In genomic region chr8:85036381-85036717, GRCm38 (mm10) we compare ENCODE assay signal across 8 mouse cellular contexts. TPM values are rescaled to one million over a fixed set of nuclear protein-coding genes. Genes with fewer than 3 reads are reported as not detected.
DNase-seq lines count a peak whose midpoint lies in the region; ATAC-seq lines count a peak whose summit lies in the region.

No protein-coding gene starts in this region.

- peak; percentile 61 for DNase-seq in ovary, postnatal 10 days (ENCODE audit: low spot score)
- no peak for DNase-seq in ovary, postnatal 36 days (ENCODE audit: low spot score)
- no peak for DNase-seq in thymus, postnatal 14 days
- no peak for DNase-seq in ovary, adult 18-20 months (ENCODE audit: low spot score)
- DNase-seq in right cerebral cortex, adult 2 months (ENCODE audit: low spot score in 2 of 2), result no peak

- 0% methylated on average over 9 of the region's 9 CpGs for WGBS in limb, embryonic 15.5 days
- WGBS in stomach, embryonic 14.5 days, result under 1% methylated on average over 9 of the region's 9 CpGs

- H3K9ac ChIP-seq in limb, embryonic 15.5 days, result peak overlapping the region; percentile 51
- peak overlapping the region; percentile 60 for H3K9ac ChIP-seq in stomach, embryonic 14.5 days (replicated peaks; ENCODE audit: low read depth, low read length)

- H3K4me3 ChIP-seq in limb, embryonic 15.5 days, result peak overlapping the region; percentile 77
- peak overlapping the region; percentile 84 for H3K4me3 ChIP-seq in stomach, embryonic 14.5 days (ENCODE audit: low read depth, low read length)

- H3K9me3 ChIP-seq in limb, embryonic 15.5 days, result no peaks in the 10 kb centered on the region
- H3K9me3 ChIP-seq in stomach, embryonic 14.5 days (ENCODE audit: control insufficient read depth, low read depth, low read length), result no peaks in the 10 kb centered on the region

- peak; percentile 30 for ATAC-seq in erythroid progenitor cell, adult 5-6 weeks (replicated peaks; ENCODE audit: low FRiP score, poor library complexity, severe bottlenecking)
- ATAC-seq in limb, embryonic 15.5 days (ENCODE audit: insufficient number of reproducible peaks, low FRiP score, low TSS enrichment, low read depth), result peak; percentile 37; the same call in 1 of the 2 replicates
- peak; percentile 21; the same call in 1 of the 2 replicates for ATAC-seq in stomach, embryonic 14.5 days (ENCODE audit: insufficient number of reproducible peaks, insufficient read depth, low FRiP score, low read depth)

- peak overlapping the region; percentile 100 for H3K27ac ChIP-seq in limb, embryonic 15.5 days
- H3K27ac ChIP-seq in stomach, embryonic 14.5 days (ENCODE audit: low read length), result peak overlapping the region; percentile 99

- no peaks in the 10 kb centered on the region for H3K27me3 ChIP-seq in limb, embryonic 15.5 days
- no peaks in the 10 kb centered on the region for H3K27me3 ChIP-seq in stomach, embryonic 14.5 days (ENCODE audit: control insufficient read depth, insufficient read depth, low read length)

- peak overlapping the region; percentile 76 for H3K4me2 ChIP-seq in limb, embryonic 15.5 days
- H3K4me2 ChIP-seq in stomach, embryonic 14.5 days (replicated peaks; ENCODE audit: low read depth, low read length), result peak overlapping the region; percentile 96

- H3K36me3 ChIP-seq in limb, embryonic 15.5 days, result peaks cover 41% of the 10 kb centered on the region
- H3K36me3 ChIP-seq in stomach, embryonic 14.5 days (ENCODE audit: control insufficient read depth, insufficient read depth, low read length), result peaks cover 40% of the 10 kb centered on the region

- peaks cover 32% of the 10 kb centered on the region for H3K4me1 ChIP-seq in limb, embryonic 15.5 days
- peaks cover 17% of the 10 kb centered on the region for H3K4me1 ChIP-seq in stomach, embryonic 14.5 days (ENCODE audit: control insufficient read depth, insufficient read depth, low read length)

RNA-seq across cellular contexts. Expression of gene Tnpo2, which starts 0.4 kb away (rescaled TPM):
- total RNA-seq in erythroid progenitor cell, adult 5-6 weeks (2015; ENCODE audit: low replicate concordance), result 24.9 and 35.6 TPM in 2 replicates
- 31.8 and 40.2 TPM in 2 replicates for total RNA-seq in erythroid progenitor cell, adult 5-6 weeks (2017; ENCODE audit: low replicate concordance)
- polyA plus RNA-seq in limb, embryonic 15.5 days (2015; fragmentation: Nextera tagmentation; extraction: Ambion mirVana), result 32.7 and 33.7 TPM in 2 replicates
- polyA plus RNA-seq in stomach, embryonic 14.5 days (2014; fragmentation: Nextera tagmentation; extraction: Ambion mirVana), result 19.0 and 26.5 TPM in 2 replicates

RNA-seq across cellular contexts. Expression of gene Trir, which starts 9.7 kb away (rescaled TPM):
- 143 and 183 TPM in 2 replicates for total RNA-seq in erythroid progenitor cell, adult 5-6 weeks (2015; ENCODE audit: low replicate concordance)
- 140 and 476 TPM in 2 replicates for total RNA-seq in erythroid progenitor cell, adult 5-6 weeks (2017; ENCODE audit: low replicate concordance)
- 86.7 and 102 TPM in 2 replicates for polyA plus RNA-seq in limb, embryonic 15.5 days (2015; fragmentation: Nextera tagmentation; extraction: Ambion mirVana)
- polyA plus RNA-seq in stomach, embryonic 14.5 days (2014; fragmentation: Nextera tagmentation; extraction: Ambion mirVana), result 132 and 136 TPM in 2 replicates

RNA-seq across cellular contexts. Expression of gene Asna1, which starts 11.3 kb away (rescaled TPM):
- total RNA-seq in erythroid progenitor cell, adult 5-6 weeks (2015; ENCODE audit: low replicate concordance), result 42.8 and 69.2 TPM in 2 replicates
- 19.0 and 29.3 TPM in 2 replicates for total RNA-seq in erythroid progenitor cell, adult 5-6 weeks (2017; ENCODE audit: low replicate concordance)
- 113 and 117 TPM in 2 replicates for polyA plus RNA-seq in limb, embryonic 15.5 days (2015; fragmentation: Nextera tagmentation; extraction: Ambion mirVana)
- 101 and 103 TPM in 2 replicates for polyA plus RNA-seq in stomach, embryonic 14.5 days (2014; fragmentation: Nextera tagmentation; extraction: Ambion mirVana)

RNA-seq across cellular contexts. Expression of gene Best2, which starts 22.0 kb away (rescaled TPM):
- not detected in 2 replicates for total RNA-seq in erythroid progenitor cell, adult 5-6 weeks (2015; ENCODE audit: low replicate concordance)
- not detected in 2 replicates for total RNA-seq in erythroid progenitor cell, adult 5-6 weeks (2017; ENCODE audit: low replicate concordance)
- polyA plus RNA-seq in limb, embryonic 15.5 days (2015; fragmentation: Nextera tagmentation; extraction: Ambion mirVana), result 0.12 TPM in 2 replicates
- polyA plus RNA-seq in stomach, embryonic 14.5 days (2014; fragmentation: Nextera tagmentation; extraction: Ambion mirVana), result 0.29 and 0.38 TPM in 2 replicates

RNA-seq across cellular contexts. Expression of gene Fbxw9, which starts 23.5 kb away (rescaled TPM):
- 4.3 and 10.5 TPM in 2 replicates for total RNA-seq in erythroid progenitor cell, adult 5-6 weeks (2015; ENCODE audit: low replicate concordance)
- 1.4 and 2.8 TPM in 2 replicates for total RNA-seq in erythroid progenitor cell, adult 5-6 weeks (2017; ENCODE audit: low replicate concordance)
- polyA plus RNA-seq in limb, embryonic 15.5 days (2015; fragmentation: Nextera tagmentation; extraction: Ambion mirVana), result 30.1 and 32.3 TPM in 2 replicates
- polyA plus RNA-seq in stomach, embryonic 14.5 days (2014; fragmentation: Nextera tagmentation; extraction: Ambion mirVana), result 31.9 and 32.6 TPM in 2 replicates
